Mouse (Mus musculus) mesoderm, embryonic 11.5 days (tissue): ENCODE results near the gene Ptprj.
"Not testable (repeated sequence)": the region's sequence is repeated elsewhere in the genome, so short reads cannot be mapped to it uniquely, and the experiment has no call there.

ENCODE experiments used
- DNase-seq: peaks from one replicate; pipeline ENCODE4 v3.0.0-alpha.2; 2012; ENCODE audit warnings: low read depth, low spot score

Ptprj gene

DNA sequence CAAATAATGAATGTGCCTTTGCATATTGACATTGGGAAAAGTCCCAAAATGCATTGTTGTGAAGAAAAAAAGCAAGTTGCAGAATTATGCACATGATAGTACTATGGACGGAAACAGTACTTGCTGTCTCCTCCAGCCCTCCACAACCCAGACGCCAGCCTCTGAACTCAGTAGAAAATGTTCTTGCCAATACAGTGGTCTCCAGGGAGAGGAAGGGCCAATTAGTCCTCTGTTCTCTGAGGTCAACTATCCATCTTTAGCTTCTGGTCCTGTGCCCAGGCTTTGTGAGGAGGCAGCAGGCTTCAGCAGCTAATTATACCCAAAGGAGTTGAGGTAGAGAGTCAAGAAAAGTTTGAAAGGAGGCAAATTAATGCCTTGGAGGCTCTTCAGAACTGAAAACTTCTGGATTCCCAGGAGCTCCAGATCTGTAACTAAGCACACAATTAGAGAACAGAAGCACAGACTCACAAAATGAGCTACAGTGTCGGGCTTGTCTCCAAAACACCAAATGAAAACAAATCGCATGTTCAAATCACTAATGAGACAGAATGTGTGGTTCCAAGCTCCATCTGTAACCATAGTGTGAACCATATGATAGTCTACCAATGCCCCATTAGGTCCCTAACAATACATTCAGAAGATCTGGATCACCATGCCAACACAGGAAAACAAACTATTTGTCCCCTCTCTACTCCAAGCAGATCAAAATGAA is 166.2 kb downstream of the Ptprj start:
- not testable (repeated sequence) for DNase-seq

DNA sequence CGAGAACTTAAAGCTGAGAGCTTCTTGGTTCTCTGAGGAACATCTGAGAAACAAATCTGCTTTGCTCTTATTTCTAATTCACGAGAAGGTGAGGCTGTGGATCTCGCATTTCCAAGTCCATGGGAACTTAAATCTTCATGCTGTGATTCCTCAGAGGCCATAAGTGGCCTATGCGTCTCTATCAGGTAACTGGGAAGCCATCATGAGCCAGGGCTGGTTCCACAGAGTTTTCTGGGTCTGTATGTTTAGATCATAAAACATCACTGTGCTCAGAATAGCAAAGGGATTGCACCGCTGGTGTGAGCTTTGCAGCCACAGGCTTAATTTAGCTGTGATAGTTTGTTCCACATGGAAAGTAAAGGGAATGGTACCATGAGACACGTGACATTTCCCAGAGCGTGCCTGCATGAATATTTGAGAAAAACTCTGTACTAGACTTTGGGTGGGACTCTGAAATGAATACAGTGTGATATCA is 181.8 kb downstream of the Ptprj start, which contains the start of gene Olfr1274-ps:
Gene Olfr1274-ps (plus strand): TSS at position 51 of the 475 bp plus-strand sequence.
- not testable (repeated sequence) for DNase-seq
